Mouse (Mus musculus) lung, postnatal 0 days (tissue): ENCODE data around the gene Gm1043.

Source experiments
- CTCF ChIP-seq: IDR thresholded peaks from 2 replicates; pipeline ENCODE4 v1.5.1; 2016; ENCODE audit warnings: antibody characterized with exemption, mild to moderate bottlenecking
- EP300 ChIP-seq: IDR thresholded peaks from 2 replicates; pipeline ENCODE4 v1.6.1; 2016; ENCODE audit warnings: antibody characterized with exemption, mild to moderate bottlenecking, control low read depth

- TF ChIP-seq CTCF (no peak), EP300 (no peak)
These were observed 134.4 kb downstream of the Gm1043 start for GRCm38 (mm10) chr5:37219615-37220014.
